Mouse (Mus musculus): ENCODE measurements around the gene Abhd17a. TPM values are rescaled to one million over a fixed set of nuclear protein-coding genes. Genes with fewer than 3 reads are reported as not detected.
A peak's percentile ranks its signal among the peaks of the same experiment; 100 is the strongest.

Abhd17a gene
- 80.9 and 83.0 TPM in 2 replicates for polyA plus RNA-seq (2015; fragmentation: Nextera tagmentation; extraction: Ambion mirVana)

DNA sequence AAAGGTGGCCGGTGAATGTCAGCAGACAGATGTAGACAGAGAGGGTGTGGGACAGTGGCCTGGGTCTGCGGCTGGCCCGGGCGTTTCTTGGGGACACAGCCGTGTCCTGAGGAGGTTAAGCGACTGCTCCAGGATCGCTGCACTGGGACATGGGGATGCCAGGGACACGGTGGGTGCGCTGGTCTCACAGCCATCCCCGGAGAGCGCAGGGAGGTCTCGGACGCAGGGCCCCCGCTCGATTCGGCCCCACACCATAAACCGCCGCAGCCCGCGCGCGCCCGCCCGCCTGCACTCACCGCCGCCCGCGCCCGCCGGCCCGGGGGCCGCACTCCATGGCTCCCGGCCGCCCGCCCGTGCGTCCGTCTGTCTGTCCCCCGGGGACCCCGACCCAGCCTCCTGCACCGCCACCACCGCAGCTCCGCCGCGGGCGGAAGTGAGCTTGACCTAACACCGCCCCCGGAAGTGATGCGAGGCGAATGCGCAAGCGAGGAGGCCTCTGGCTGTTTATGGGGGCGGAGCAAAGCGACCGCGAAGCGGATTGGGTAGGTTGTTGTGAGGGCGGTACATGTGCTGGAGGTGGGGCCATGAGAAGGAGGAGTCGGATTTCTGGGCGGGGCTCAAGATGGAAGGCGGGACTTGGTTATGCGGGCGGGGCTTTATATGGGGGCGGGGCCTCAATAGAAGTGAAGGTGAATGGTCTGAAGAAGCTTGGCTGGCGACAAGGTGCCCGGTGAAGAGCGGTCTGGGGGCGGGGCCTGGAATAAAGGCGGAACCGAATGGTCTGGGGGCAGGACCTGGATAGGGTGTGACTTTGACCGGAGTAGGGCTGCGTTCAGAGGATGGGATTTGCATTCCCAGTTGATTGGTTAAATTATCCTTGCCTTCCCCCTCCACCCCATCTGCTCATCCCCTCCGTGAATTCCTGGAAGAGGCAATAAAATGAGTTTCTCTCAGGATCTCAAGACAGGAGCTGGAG lies at the start of gene Abhd17a:
Gene Abhd17a (minus strand): TSS at position 463 of the 976 bp plus-strand sequence.
- under 1% methylated on average over 64 of the region's 73 CpGs for WGBS
- peak within 1 kb of the TSS; percentile 6; the same call in 1 of the 2 replicates for H3K27ac ChIP-seq
- peak within 1 kb of the TSS; percentile 96 for H3K9ac ChIP-seq
- peaks cover 15% of the 10 kb centered on the region for H3K36me3 ChIP-seq
- ATAC-seq (ENCODE audit: low FRiP score, low read depth), result peak; percentile 96
- H3K9me3 ChIP-seq, result no peaks in the 10 kb centered on the region
- peaks cover 23% of the 10 kb centered on the region for H3K4me1 ChIP-seq
- peak within 1 kb of the TSS; percentile 92 for H3K4me3 ChIP-seq
- H3K4me2 ChIP-seq (replicated peaks), result peak within 1 kb of the TSS; percentile 98
- no peaks in the 10 kb centered on the region for H3K27me3 ChIP-seq

DNA sequence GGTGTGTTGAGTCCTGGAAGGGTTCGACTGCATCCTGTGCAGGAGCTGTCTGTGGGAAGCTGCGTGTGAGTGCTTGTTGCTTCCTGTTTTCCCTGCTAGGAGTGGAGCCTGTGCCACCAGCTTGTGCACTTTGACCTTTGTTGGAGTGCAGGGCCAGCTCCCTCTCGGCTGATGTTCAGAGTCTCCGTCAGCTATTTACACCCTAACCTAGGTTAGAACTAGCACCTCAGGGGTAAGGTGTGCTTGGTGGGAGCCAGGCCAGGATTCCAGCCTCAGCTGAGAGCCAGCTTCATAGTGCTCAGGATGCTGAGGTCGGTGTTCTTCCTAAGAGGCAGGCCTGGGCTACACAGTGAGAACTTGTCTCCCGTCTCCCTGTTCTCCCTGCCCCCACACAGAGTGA lies 45.2 kb upstream of the Abhd17a start:
- Histone ChIP-seq H3K27me3 (no peaks in the 10 kb centered on the region), H3K9me3 (no peaks in the 10 kb centered on the region), H3K27ac (no peak overlapping the region), H3K4me3 (no peak overlapping the region), H3K4me1 (no peaks in the 10 kb centered on the region), H3K9ac (no peak overlapping the region), H3K4me2 (replicated peaks) (no peak overlapping the region), H3K36me3 (peaks cover 88% of the 10 kb centered on the region)
- WGBS, result 89% methylated on average over 6 of the region's 6 CpGs
- ATAC-seq (ENCODE audit: low FRiP score, low read depth), result no peak

DNA sequence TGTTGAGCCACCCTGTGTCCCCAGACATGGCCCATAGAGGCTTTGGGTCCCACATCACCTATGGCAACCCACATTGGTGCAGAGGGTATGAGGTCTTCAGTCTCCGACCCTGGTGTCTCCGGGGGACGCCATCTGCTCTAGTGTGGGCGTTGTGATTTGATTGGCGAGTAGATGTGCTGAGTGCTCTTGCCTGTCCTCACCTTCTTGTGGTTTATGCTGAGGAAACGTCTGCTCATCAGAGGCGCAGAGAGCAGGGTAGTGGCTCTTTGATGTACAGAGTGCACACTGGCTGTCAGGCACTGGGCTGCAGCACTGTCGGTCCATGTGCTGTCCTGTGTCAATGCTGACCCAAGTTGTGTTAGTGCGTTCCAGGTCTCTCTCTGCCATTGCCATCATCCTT lies 38.8 kb upstream of the Abhd17a start:
- H3K4me3 ChIP-seq, result no peak overlapping the region
- H3K9me3 ChIP-seq, result no peaks in the 10 kb centered on the region
- WGBS, result 86% methylated on average over 9 of the region's 9 CpGs
- H3K9ac ChIP-seq, result no peak overlapping the region
- H3K4me1 ChIP-seq, result peaks cover 21% of the 10 kb centered on the region
- no peak for ATAC-seq (ENCODE audit: low FRiP score, low read depth)
- no peak overlapping the region for H3K4me2 ChIP-seq (replicated peaks)
- H3K36me3 ChIP-seq, result peaks cover 42% of the 10 kb centered on the region
- H3K27me3 ChIP-seq, result no peaks in the 10 kb centered on the region
- no peak overlapping the region for H3K27ac ChIP-seq

DNA sequence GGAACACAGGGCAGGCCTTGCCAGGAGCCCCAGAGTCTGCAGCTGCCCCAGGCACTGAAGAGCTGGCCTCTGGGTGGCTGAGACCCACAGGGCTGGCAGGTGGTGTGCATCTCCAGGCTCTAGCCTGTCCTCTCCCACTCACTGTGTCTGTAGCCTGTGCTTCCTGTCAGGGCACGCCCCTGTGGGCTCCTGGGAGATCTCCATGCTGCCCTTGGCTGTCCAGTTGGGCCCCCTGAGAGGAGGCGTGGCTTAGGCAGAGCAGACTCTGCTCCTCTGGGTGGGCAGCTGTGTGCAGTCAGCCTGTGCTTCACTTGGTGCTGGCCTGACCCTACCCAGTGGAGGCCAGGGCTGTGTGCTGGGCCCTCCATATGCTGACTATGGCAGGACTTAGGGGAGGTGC lies 37.5 kb upstream of the Abhd17a start:
- H3K4me1 ChIP-seq, result peaks cover 29% of the 10 kb centered on the region
- peak overlapping the region; percentile 40; the same call in 1 of the 2 replicates for H3K9ac ChIP-seq
- H3K27ac ChIP-seq, result no peak overlapping the region
- H3K9me3 ChIP-seq, result no peaks in the 10 kb centered on the region
- peaks cover 37% of the 10 kb centered on the region for H3K36me3 ChIP-seq
- WGBS, result 64% methylated on average over 2 of the region's 2 CpGs
- no peak for ATAC-seq (ENCODE audit: low FRiP score, low read depth)
- H3K4me3 ChIP-seq, result no peak overlapping the region
- H3K4me2 ChIP-seq (replicated peaks), result 0 out of 2 replicates have a peak overlapping the region, but pooled peaks have one; percentile 2
- no peaks in the 10 kb centered on the region for H3K27me3 ChIP-seq

DNA sequence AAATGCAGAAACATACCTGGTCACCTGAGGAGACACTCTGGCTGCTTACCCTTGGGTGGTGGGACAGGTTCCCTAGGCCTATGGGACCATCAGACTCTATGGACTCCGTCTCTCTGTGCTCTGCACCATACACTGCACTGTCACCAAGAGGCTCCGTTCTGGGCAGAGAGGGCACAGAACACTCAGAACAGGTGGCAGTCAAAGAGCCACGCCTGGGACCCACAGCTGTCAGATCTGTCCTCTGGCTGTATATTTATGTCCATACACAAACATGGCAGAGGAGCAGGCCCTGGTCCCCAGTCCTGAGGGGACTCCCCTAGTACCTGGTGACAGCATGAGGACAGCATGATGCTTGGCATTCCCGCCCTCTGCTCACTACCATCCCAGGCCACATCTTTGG lies 35.6 kb upstream of the Abhd17a start:
- WGBS, result 82% methylated on average over 4 of the region's 4 CpGs
- Histone ChIP-seq H3K27me3 (no peaks in the 10 kb centered on the region), H3K9me3 (no peaks in the 10 kb centered on the region), H3K4me1 (peaks cover 34% of the 10 kb centered on the region), H3K9ac (no peak overlapping the region), H3K36me3 (peaks cover 22% of the 10 kb centered on the region), H3K4me3 (no peak overlapping the region), H3K27ac (no peak overlapping the region), H3K4me2 (replicated peaks) (no peak overlapping the region)
- no peak for ATAC-seq (ENCODE audit: low FRiP score, low read depth)

DNA sequence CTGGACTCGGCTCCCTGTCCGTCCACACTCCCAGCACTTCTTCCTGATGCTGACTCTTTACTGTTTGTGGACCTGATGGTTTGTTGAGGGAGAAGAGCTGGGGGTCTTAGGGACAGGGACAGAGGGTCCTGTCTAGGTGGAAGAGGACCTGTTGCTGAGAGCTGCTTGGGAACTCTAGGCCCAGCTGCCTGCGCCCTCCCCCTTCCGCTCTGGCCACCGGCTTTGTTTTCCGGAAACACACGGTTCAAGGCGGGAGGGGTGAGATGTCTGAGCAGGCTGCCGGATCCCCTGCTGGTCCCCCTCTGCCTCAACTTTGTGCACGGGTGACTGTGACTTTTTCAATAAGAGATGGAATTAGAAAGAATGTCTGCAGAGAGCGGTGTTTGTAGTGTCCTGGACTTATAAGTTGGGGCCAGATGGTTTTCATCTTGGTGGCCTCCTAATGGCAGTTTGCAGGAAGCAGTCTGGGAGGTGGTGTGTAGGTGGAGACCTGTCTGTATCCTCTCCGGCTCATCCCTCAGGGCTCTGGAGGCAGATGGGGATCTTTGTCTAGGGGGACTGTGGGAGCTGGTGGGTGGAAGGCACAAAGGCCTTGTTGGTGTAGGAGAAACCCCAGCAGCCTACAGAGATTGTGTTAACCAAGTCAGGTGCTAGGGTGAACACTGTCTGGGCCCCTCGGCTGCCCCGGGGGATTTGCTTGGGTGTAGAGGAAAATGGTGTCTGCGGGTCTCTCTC lies 33.5 kb upstream of the Abhd17a start:
- ATAC-seq (ENCODE audit: low FRiP score, low read depth), result no peak
- peak overlapping the region; percentile 99 for H3K4me2 ChIP-seq (replicated peaks)
- no peaks in the 10 kb centered on the region for H3K27me3 ChIP-seq
- peaks cover 34% of the 10 kb centered on the region for H3K4me1 ChIP-seq
- H3K9me3 ChIP-seq, result no peaks in the 10 kb centered on the region
- H3K4me3 ChIP-seq, result peak overlapping the region; percentile 90
- peaks cover 13% of the 10 kb centered on the region for H3K36me3 ChIP-seq
- 7% methylated on average over 15 of the region's 15 CpGs for WGBS
- peak overlapping the region; percentile 95 for H3K9ac ChIP-seq
- H3K27ac ChIP-seq, result peak overlapping the region; percentile 81

DNA sequence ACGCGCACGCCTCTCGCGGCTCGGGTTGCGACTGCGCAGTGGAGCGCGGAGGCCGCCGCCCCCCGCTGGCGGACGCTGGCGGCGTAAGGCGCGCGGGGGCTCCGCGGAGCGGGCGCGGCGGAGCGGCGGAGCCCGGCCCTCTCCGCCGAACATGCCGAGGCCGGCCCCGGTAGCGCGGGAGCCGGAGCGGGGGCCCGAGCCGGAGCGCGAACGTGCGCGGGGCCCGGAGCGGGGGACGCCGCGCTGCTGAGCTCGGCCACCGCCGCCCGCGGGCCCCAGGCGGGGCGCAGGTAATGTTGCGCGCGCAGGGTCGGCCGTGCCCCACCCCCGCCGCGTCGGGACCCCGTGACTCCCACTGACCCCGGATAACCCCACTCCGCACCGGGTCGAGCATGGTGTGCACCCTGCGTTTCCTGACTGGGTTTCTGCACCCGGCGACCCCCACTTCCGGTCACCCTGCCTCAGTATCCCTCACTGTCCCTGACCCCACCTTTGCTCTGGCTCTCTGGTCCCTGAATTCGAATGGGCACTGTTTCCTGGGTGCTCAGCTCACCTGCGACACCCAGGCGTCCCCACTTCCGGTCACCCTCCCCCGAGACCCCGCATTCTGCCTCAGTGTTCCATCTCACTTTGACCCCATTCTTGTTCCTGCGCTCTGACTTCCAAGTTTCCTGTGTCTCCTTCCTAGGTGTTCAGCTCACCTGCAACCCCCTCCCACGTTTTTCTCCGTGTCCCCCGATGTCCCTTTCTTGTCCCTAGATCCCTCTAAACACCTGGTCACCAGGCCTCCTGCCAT lies 32.7 kb upstream of the Abhd17a start, which contains the start of gene Csnk1g2:
Gene Csnk1g2 (plus strand): TSS at position 178 of the 796 bp plus-strand sequence.
- Histone ChIP-seq H3K4me2 (replicated peaks) (peak within 1 kb of the TSS; percentile 99), H3K9me3 (no peaks in the 10 kb centered on the region), H3K9ac (peak within 1 kb of the TSS; percentile 95), H3K4me3 (peak within 1 kb of the TSS; percentile 90), H3K27me3 (no peaks in the 10 kb centered on the region), H3K36me3 (peaks cover 13% of the 10 kb centered on the region), H3K27ac (peak within 1 kb of the TSS; percentile 86), H3K4me1 (peaks cover 34% of the 10 kb centered on the region)
- under 1% methylated on average over 58 of the region's 85 CpGs for WGBS
- ATAC-seq (ENCODE audit: low FRiP score, low read depth), result peak; percentile 13

DNA sequence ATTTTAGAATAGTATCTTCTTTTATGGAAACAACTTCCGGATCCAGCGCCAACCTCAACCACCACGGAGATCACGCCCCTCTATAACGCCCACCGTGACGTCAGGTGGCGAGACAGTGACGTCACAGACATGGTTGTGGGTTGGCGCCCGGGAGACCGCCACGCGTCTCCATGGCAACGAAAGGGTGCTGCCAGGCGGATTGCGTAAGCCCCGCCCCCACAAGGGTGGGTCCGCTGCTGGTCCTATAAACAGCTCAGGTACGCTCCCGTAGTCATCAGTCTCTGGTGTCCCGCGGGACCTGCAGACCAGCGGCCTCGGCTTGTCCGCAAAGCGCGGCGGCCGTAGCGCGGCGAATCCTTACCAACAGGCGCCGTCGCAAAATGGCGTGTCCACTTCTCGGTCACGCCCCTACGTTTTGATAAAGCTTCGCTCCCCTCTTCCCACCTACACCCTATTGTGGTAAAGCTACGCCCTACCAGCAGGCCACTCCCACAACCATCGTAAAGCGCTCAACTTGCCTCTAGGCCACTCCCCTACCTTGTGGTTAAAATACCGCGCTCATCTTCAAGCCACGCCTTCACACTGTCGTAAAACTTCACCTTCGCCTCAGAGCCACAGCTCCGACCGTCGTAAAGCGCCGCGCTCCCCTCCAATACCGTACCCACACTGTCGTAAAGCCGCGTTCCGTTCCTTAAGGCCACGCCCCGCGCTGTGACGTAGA lies 32.0 kb upstream of the Abhd17a start:
- H3K4me3 ChIP-seq, result peak overlapping the region; percentile 90
- H3K4me1 ChIP-seq, result peaks cover 30% of the 10 kb centered on the region
- no peaks in the 10 kb centered on the region for H3K27me3 ChIP-seq
- H3K9ac ChIP-seq, result peak overlapping the region; percentile 60
- peaks cover 13% of the 10 kb centered on the region for H3K36me3 ChIP-seq
- peak overlapping the region; percentile 86; the same call in 1 of the 2 replicates for H3K27ac ChIP-seq
- H3K4me2 ChIP-seq (replicated peaks), result peak overlapping the region; percentile 99
- WGBS, result under 1% methylated on average over 64 of the region's 64 CpGs
- H3K9me3 ChIP-seq, result no peaks in the 10 kb centered on the region
- peak; percentile 96 for ATAC-seq (ENCODE audit: low FRiP score, low read depth)

DNA sequence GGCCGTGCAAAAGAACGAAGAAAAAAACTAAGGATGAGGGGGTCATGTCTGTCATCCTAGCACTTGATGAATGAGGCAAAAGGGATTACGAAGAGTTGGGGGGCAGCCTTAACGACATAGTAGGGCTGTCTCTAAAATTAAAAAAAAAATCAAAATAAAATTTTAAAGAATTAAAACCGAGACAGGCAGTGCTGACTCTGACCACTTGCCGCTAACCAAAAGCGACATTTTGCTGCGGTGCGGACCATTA lies 31.5 kb upstream of the Abhd17a start:
- peak overlapping the region; percentile 90 for H3K4me3 ChIP-seq
- WGBS, result 3% methylated on average over 9 of the region's 9 CpGs
- no peaks in the 10 kb centered on the region for H3K27me3 ChIP-seq
- no peak for ATAC-seq (ENCODE audit: low FRiP score, low read depth)
- H3K4me2 ChIP-seq (replicated peaks), result peak overlapping the region; percentile 72
- H3K9me3 ChIP-seq, result no peaks in the 10 kb centered on the region
- peak overlapping the region; percentile 64 for H3K9ac ChIP-seq
- H3K36me3 ChIP-seq, result peaks cover 13% of the 10 kb centered on the region
- H3K4me1 ChIP-seq, result peaks cover 30% of the 10 kb centered on the region
- H3K27ac ChIP-seq, result peak overlapping the region; percentile 86; the same call in 1 of the 2 replicates

DNA sequence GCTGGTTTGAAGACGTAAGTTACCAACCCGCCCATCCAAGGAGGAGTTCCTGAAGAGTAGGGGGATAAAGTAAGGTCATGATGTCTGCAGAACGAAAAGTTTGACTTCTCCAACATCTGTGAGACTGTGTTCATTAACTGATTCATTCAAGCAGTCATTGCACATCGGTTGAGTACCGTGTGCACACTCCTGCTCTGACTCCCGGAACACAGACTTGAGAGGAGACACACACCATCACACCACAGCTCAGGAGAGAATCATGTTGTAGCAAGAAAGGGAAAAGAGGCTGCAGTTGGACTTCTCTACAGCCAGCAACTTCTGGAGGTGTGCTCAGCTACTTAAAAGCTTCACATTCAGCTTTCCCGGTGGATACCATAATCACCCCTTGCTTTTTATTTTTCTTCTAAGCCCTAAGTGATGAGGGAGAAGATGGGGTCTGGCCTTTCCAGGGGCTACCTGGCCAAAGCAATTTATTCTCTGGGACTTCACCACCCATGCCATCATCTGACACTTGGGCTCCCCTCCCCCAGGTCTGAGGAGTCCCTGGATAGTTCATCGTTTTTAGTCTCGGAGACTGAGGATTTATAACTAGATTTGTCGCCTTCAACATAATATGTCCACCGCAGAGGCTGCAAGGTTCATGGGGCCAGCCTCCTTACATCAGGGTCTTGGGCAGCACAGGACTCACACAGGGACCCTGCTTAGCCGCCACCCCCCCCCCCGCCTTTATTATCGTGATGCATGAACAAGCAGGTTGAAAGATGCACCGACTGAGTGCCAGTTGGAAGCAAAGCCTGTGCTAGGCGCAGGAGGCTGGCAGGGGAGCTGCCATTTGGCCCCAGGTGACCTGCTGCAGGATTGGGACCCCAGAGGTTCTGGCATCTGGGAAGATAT lies 30.9 kb upstream of the Abhd17a start:
- Histone ChIP-seq H3K9ac (peak overlapping the region; percentile 64), H3K4me2 (replicated peaks) (peak overlapping the region; percentile 72), H3K9me3 (no peaks in the 10 kb centered on the region), H3K4me1 (peaks cover 30% of the 10 kb centered on the region), H3K4me3 (peak overlapping the region; percentile 90), H3K27ac (peak overlapping the region; percentile 86; the same call in 1 of the 2 replicates), H3K27me3 (no peaks in the 10 kb centered on the region), H3K36me3 (peaks cover 14% of the 10 kb centered on the region)
- 54% methylated on average over 16 of the region's 16 CpGs for WGBS
- no peak for ATAC-seq (ENCODE audit: low FRiP score, low read depth)
